Mouse (Mus musculus) embryonic fibroblast, embryonic 13.5 days (primary cell): Measurements from ENCODE around the gene Zfp93.

Experiments
- CTCF ChIP-seq: IDR thresholded peaks from 2 replicates; pipeline ENCODE4 v1.5.1; 2011; ENCODE audit warnings: mild to moderate bottlenecking, control low read depth, low read length, moderate library complexity, borderline replicate concordance; ENCODE audit not compliant: insufficient read depth
- POLR2A ChIP-seq: IDR thresholded peaks from 2 replicates; pipeline ENCODE4 v1.6.1; 2011; ENCODE audit warnings: low read depth, mild to moderate bottlenecking, control low read depth, low read length, moderate library complexity

GRCm38 (mm10) chr7:24326273-24327135 is 56.3 kb downstream of the Zfp93 start:
- no peak for TF ChIP-seq CTCF
- no peak for TF ChIP-seq POLR2A
